Mouse (Mus musculus): ENCODE measurements around the gene Dnaic2.

Gene Dnaic2

DNA sequence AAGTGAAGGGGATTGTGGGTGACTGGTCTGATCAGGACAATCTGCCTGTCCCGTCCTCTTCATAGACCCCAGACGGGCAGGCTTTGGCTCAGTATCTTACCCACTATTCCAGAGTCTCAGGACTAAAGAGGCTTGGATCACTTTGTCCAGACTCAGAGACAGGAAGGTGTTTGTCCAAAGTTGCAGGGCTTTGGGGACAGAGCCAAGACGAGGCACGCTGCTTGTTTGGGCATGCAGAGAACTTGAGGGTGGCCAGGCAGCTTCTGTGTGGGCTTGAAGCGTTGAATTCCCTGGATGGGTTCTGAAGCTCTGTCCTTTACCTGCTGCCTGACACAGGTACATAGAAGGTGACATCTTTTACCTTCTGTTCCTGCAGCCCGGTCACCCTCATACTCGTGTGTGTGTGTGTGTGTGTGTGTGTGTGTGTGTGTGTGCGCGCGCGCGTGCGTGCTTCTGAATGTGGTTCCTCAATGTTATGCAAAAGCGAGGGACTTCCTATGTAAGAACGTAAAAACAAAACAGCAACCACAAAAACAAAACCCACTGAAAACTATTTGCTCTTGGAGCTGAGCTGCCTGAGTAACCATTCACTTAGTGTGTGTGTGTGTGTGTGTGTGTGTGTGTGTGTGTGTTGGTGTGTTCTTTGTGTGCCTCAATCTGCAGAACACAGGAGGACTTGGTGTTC, 24.8 kb upstream of the Dnaic2 start:
- DNase-seq (ENCODE audit: low spot score) = no peak

DNA sequence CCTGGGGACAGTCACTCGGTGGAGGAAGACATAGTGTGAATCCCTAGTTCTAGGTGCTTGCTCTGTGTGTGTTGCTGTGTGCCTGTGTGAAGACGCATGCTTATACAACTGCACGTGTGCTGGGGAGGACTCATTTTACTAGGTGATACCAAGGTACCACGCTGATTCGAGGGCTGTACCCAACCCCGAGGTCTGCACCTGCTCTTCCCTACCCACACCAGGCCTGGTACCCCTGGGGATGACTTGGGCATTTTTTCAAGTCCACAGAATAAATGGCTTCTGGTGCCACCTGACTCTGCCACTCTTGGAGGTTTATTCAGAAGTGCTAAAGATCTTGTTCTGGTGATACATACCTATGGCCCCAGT, 24.2 kb upstream of the Dnaic2 start:
- DNase-seq (ENCODE audit: low spot score) = no peak

DNA sequence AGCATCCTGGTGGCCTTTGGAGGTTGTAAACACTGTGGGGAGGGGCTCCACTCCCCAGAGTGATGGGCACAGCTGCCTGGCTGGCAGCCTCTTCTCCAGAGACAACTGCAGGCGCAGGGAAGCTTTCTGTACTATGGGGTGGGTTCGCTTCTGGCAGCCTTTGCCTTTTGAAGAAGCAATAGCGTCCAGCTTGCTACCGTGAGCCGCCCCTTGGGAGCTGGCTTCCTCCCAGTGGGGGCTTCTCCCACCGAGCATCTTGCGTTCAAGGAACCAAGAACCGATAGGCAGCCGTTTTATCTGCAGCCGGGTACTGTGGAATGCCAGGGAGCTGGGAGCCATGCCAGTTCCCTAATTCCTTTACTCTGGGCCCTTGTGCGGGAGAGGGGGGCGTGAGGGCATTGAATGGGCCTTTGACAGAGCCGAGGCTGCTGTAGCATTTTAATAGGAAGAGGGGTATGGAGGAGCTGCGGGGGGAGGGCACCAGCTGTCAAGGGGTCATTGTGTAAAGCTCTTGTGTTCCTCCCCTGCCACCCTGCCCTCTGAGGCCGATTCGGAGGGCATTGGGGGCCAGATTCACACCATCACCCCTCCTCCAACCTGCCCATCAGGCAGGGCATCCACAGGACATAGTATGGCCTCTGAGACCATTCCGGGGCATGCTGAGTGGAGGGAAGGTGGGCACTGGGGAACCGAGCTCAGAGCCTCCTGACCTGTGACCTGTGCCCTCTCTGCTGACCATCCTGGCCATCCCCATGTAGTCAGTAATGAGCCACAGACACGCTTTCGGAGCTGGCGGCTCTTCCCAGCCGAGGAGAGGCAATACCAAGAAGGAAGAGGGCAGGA, 22.9 kb upstream of the Dnaic2 start:
- no peak for DNase-seq (ENCODE audit: low spot score)

GRCm38 (mm10) chr11:114706358-114706757, 20.9 kb upstream of the Dnaic2 start:
- DNase-seq (ENCODE audit: low spot score) = no peak

DNA sequence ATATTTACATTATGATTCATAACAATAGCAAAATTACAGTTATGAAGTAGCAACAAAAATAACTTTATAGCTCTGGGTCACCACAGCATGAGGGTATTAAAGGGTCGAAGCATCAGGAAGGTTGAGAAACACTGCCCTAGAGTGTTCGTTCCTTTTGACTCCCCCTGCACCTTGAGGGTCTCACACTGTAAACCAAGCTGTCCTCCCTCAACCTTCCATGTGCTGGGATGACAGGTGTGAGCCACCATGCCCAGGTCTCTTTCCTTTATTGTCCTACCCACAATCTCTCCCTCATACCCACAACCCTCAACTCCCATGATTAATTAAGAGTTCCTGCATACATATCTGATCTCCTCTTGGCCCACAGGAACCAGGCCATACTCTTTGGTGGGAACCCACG, 15.8 kb upstream of the Dnaic2 start:
- DNase-seq (ENCODE audit: low spot score) = no peak

DNA sequence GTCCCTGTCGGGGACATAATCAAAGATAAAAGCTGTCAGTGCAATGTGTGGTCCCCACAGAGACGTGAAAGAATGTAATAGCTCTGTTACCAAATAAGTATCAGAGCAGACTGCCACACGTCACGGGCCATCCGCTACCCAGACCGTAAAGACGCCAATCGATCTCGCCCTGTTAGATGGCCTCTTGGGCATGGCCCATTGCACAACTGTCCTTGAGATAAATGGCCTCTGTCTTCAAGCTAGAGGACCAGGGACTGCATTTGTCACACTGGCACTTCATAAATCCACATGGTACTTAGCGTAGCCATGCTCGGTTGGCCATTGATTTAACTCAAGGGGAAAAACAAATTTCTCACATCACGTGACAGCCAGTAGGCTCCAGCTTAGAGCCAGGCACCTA, 15.3 kb upstream of the Dnaic2 start:
- no peak for DNase-seq (ENCODE audit: low spot score)

- DNase-seq (ENCODE audit: low spot score) = no peak
Observed at GRCm38 (mm10) chr11:114714526-114714925, 12.7 kb upstream of the Dnaic2 start.

GRCm38 (mm10) chr11:114715531-114715930, 11.7 kb upstream of the Dnaic2 start:
- DNase-seq (ENCODE audit: low spot score) = no peak

GRCm38 (mm10) chr11:114720535-114720934, 6.7 kb upstream of the Dnaic2 start:
- no peak for DNase-seq (ENCODE audit: low spot score)

DNA sequence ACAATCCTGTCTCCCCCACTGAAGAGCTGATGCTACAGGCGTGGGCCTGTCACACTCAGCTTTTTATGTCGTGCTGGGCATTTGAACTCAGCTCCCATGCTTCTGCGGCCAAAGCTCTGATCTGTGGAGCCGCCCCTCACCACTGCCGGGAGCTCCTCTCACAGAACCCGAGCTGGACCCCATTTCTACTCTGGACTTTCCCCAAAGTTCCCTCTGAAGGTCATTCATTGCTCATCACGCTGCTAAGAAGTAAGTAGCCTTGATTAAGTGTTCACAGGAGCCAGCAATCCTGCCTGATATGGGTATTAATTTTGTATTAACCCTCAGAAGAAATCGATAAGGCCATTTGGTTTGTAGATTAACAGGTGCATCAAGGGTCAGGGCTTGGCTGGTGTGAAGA, 4.8 kb upstream of the Dnaic2 start:
- no peak for DNase-seq (ENCODE audit: low spot score)

DNA sequence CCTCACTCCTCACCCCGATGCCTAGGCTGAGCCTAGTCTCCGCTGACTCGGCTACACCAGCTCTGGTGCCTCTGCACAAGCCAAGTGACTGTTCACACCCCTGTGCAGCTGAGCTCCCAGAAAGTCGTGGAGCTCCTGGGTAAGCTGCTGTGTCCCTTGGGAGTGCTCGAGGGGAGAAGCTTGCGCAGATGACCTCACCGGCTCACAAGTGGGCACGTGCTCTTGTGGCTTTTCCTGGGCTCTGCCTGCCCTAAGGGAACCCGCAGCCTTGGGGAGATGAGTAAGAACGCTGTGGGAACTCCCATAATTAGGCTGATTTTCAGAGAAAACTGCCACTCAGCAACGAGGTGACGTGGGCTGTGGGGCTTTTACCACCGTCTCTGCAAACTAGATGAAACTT, 4.2 kb upstream of the Dnaic2 start:
- DNase-seq (ENCODE audit: low spot score) = no peak

DNA sequence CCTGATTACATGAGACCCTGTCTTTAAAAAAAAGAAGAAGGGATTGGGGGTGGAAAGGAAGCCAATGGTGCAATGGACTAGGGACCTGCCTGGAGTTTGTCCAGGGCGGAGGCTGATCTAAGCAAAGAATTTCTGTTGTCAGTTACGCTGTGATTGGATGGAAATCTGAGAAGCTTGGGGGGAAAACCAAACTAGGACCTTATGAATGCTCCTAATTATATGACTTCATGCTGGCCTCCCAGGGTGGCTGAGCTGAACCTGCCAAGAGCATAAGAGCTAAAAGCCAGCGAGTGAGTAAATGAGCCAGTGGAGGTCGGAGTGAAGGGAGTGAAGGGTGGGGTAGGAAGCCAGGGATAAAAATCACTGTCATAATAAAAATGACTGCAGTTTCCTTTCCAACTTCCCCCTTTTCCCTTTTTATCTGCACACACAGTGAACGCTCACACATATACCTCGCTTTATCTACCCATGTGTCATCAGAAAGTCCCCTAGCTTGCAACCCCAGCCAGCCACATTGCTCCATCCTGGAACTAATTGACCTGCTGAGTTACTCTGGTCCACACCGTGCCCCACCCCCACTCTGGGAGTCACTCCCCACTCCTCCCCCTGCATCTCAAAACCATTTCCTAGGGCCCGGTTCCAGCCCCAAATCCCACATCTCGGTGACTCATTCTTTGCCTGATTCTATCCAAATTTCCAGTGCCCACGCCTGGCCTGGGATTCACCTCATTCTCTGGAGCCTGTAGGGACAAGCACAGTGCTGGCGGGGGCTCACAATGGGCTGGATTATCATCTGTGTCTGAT, 2.2 kb upstream of the Dnaic2 start:
- DNase-seq (ENCODE audit: low spot score) = no peak

- no peak for DNase-seq (ENCODE audit: low spot score)
Observed at GRCm38 (mm10) chr11:114727826-114728186, 598 bp downstream of the Dnaic2 start.

DNA sequence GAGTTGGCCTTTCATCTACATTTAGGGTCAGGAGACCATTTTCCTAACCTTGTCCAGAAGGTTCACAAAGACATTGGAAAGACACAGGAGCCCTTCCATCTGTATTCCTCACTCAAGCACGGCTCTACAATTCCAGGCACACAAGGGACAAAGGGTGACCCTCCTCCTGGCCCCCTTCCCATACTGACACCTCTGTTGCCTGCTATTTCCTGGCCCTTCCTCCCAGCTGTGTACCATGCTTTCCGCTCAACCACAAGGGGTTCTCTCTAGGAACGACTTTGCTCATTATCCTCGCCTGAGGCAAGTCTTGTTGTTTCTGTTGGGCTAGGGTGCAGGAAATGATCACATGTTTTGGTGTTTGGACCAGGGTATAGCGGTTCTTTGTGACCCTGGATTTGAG, 1.1 kb downstream of the Dnaic2 start:
- DNase-seq (ENCODE audit: low spot score) = no peak

- DNase-seq (ENCODE audit: low spot score) = no peak
Observed at GRCm38 (mm10) chr11:114729832-114730363, 2.7 kb downstream of the Dnaic2 start.

- DNase-seq (ENCODE audit: low spot score) = no peak
Observed at GRCm38 (mm10) chr11:114731711-114732110, 4.5 kb downstream of the Dnaic2 start.

DNA sequence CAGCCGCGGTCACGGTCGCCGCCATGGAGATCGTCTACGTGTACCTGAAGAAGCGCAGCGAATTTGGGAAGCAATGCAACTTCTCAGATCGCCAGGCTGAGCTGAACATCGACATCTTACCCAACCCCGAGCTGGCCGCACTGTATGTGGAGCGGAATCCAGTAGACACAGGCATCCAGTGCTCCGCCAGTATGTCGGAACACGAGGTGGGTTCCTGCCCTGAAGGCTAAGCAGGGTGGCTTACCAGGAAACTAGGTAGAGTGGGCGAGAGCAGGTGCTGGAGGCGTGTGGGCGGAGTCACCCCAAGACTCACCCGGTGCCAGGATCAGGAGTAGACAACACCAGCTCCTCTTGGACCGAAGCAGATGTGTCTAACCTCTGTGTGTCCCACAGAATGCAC, 5.7 kb downstream of the Dnaic2 start:
- DNase-seq (ENCODE audit: low spot score) = no peak

DNA sequence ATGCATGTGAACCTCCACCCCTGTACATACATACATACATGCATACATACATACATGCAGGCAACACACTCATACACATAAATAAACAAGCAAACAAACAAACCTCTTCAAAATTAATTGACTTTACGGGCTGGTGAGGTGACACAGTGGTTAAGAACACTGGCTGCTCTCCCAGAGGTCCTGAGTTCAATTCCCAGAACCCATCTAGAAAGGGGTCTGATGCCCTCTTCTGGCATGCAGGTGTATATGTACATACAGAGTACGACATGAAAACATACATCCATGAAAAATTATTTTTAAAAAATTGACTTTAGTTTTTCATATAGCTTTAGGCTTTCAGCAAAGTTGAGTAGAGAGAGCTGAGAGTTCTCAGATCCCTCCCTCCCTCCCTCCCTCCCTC, 8.9 kb downstream of the Dnaic2 start:
- DNase-seq (ENCODE audit: low spot score) = no peak

DNA sequence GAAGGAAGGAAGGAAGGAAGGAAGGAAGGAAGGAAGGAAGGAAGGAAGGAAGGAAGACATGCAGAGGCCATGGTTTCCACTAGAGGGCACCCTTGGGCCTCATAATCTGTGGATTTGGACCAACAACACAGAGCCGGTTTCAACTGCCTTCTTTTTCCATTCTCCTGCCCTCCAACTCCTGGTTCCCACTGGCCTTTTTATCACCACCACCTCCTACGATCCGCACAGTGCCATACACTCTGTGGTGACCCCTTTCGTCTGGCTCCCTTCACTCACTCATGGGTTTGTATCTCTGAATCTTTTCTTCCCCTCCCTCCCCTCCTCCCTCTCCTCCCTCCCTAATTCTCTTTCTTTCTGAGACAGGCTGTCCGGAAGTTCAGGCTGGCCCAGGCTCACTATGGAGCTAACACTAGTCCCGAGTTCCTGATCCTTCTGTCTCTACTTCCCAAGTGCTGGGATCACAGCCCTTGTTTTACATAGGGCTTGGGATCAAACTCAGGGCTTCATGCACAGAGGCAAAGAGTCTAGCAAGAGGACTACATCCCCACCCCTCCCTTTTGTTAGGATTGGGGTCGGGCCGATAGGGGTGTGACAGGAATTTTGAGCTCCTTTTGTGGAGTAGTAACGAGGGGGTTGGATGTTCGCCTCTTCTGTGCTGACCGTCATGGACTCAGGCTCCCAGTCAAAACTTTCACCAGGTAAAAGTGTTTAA, 9.9 kb downstream of the Dnaic2 start:
- DNase-seq (ENCODE audit: low spot score) = peak; percentile 11

- DNase-seq (ENCODE audit: low spot score) = no peak
Observed at GRCm38 (mm10) chr11:114740598-114740997, 13.4 kb downstream of the Dnaic2 start.

- DNase-seq (ENCODE audit: low spot score) = no peak
Observed at GRCm38 (mm10) chr11:114741451-114741850, 14.2 kb downstream of the Dnaic2 start.

DNA sequence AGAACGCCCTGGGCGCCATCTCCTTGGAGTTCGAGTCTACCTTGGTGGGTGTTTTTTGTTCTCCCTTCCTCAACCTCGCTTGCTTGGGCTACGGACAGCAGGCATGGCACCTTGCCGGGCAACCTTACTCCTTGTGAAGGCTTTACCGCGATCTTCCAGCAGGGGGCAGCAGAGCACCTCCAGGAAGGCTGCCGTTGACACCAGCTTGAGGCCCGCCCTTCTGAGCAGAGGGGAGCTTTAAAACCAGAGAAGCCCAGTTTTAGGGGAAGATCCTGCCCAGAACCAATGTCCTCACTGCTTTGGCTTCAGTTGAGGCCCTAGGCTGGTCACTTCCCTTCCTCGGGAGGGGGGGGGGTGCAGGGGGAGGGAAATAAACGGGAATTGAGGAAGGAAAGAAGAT, 17.9 kb downstream of the Dnaic2 start:
- DNase-seq (ENCODE audit: low spot score) = peak; percentile 69
